Mouse (Mus musculus): ENCODE measurements around the gene Olfr146.

- TF ChIP-seq CTCF (IDR thresholded peaks at IDR 0.05; ENCODE audit: extremely low read depth, insufficient read depth, low read length) = no peak
- no peak for TF ChIP-seq POLR2A (IDR thresholded peaks at IDR 0.05; ENCODE audit: extremely low read depth, insufficient read depth, low read length)
Observed at GRCm38 (mm10) chr9:38972013-38972412, 51.2 kb downstream of the Olfr146 start, which contains the start of gene Olfr933.

All from cortical plate, adult 2 months (tissue).